Mouse (Mus musculus): ENCODE measurements at regions not wholly inside any gene's neighbourhood (a gene's known extent, or its start where the extent isn't known, plus 50 kb on each side); places are given as distances from the start of the nearest gene placed in this dataset.

DNA sequence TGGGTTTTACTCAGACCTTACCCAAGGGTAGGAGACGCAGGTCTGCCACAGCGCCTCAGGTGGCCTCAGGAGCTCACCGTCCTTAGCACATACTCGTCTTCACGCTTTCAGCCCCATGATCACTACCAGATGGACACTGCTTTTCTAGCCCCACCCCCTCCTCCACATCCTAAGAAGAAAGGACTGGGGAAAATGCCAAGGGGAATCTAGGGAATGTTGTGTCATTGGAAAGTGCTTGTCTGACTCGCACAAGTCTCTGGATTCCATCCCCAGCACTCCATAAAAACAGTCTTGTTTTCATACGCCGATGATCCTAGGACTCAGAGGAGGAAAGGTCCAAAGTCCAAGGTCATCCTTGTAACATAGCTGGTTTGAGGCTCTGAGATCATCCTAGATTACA is 192.4 kb upstream of the Noct start:
- no peaks in the 10 kb centered on the region for H3K36me3 ChIP-seq (ENCODE audit: control insufficient read depth in 1 of 2, insufficient read depth in 2 of 2, low read length in 2 of 2)
- no peak for TF ChIP-seq SMC3 (IDR thresholded peaks at IDR 0.05; ENCODE audit: low read depth, low read length)
- no peak for TF ChIP-seq NRF1 (IDR thresholded peaks at IDR 0.05; ENCODE audit: insufficient read depth, low read depth, low read length, poor library complexity, severe bottlenecking)
- H3K27ac ChIP-seq (ENCODE audit: control insufficient read depth, low read depth, low read length) = no peak overlapping the region
- H3K9ac ChIP-seq (ENCODE audit: control insufficient read depth, low read depth, low read length, poor library complexity, severe bottlenecking) = no peak overlapping the region
- no peak for DNase-seq (ENCODE audit: low read depth, low spot score)
- H3K4me1 ChIP-seq (ENCODE audit: control insufficient read depth in 1 of 2, insufficient read depth in 2 of 2, low read length in 2 of 2) = no peaks in the 10 kb centered on the region
- no peaks in the 10 kb centered on the region for H3K27me3 ChIP-seq (ENCODE audit: control insufficient read depth in 1 of 2, insufficient read depth in 2 of 2, low read length in 2 of 2)
- no peaks in the 10 kb centered on the region for H3K79me2 ChIP-seq (ENCODE audit: control insufficient read depth, insufficient read depth, low read length, poor library complexity)
- H3K4me3 ChIP-seq (ENCODE audit: control insufficient read depth in 1 of 2, insufficient read depth in 1 of 2, low read depth in 2 of 2, low read length in 2 of 2) = no peak overlapping the region
- H3K9me3 ChIP-seq (replicated peaks; ENCODE audit: insufficient read depth, low read length) = no peaks in the 10 kb centered on the region

DNA sequence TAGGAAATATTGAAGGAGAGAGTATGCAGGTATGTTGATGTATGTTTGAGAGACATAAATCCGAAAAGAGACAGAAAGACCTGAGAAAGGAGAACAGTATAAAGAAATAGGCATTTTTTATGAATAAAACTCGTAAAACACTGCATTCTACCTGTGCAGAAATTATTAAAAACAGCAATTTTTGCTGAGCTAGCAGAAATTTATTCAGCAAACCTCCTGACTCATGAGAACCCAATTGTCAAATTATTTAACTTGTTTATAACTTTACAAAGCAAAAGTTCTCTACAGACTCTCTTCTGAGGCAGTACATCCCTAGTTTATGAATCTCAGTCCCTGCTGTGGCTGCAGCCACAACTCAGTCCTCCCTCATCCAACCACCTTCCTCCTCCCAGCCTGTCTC is 191.0 kb upstream of the Noct start:
- Histone ChIP-seq H3K9me3 (replicated peaks; ENCODE audit: insufficient read depth, low read length) (no peaks in the 10 kb centered on the region), H3K36me3 (ENCODE audit: control insufficient read depth in 1 of 2, insufficient read depth in 2 of 2, low read length in 2 of 2) (no peaks in the 10 kb centered on the region), H3K9ac (ENCODE audit: control insufficient read depth, low read depth, low read length, poor library complexity, severe bottlenecking) (no peak overlapping the region), H3K4me1 (ENCODE audit: control insufficient read depth in 1 of 2, insufficient read depth in 2 of 2, low read length in 2 of 2) (no peaks in the 10 kb centered on the region), H3K27me3 (ENCODE audit: control insufficient read depth in 1 of 2, insufficient read depth in 2 of 2, low read length in 2 of 2) (no peaks in the 10 kb centered on the region), H3K27ac (ENCODE audit: control insufficient read depth, low read depth, low read length) (no peak overlapping the region), H3K79me2 (ENCODE audit: control insufficient read depth, insufficient read depth, low read length, poor library complexity) (no peaks in the 10 kb centered on the region), H3K4me3 (ENCODE audit: control insufficient read depth in 1 of 2, insufficient read depth in 1 of 2, low read depth in 2 of 2, low read length in 2 of 2) (no peak overlapping the region)
- TF ChIP-seq MAFK (IDR thresholded peaks at IDR 0.05; ENCODE audit: borderline replicate concordance, low read depth, low read length) = peak; percentile 85
- TF ChIP-seq NRF1 (IDR thresholded peaks at IDR 0.05; ENCODE audit: insufficient read depth, low read depth, low read length, poor library complexity, severe bottlenecking) = no peak
- DNase-seq (ENCODE audit: low read depth, low spot score) = no peak

- TF ChIP-seq ZMIZ1 (IDR thresholded peaks at IDR 0.05; ENCODE audit: low read depth, low read length) = no peak
- no peak for TF ChIP-seq GABPA (IDR thresholded peaks at IDR 0.05; ENCODE audit: low read depth, low read length)
- TF ChIP-seq POLR2AphosphoS2 (IDR thresholded peaks at IDR 0.05; ENCODE audit: low read length) = no peak
- no peak for TF ChIP-seq SMC3 (IDR thresholded peaks at IDR 0.05; ENCODE audit: low read depth, low read length)
- no peak for TF ChIP-seq RAD21 (IDR thresholded peaks at IDR 0.05; ENCODE audit: low read depth, low read length)
- TF ChIP-seq SIN3A (IDR thresholded peaks at IDR 0.05; ENCODE audit: low read length) = no peak
- TF ChIP-seq NELFE (IDR thresholded peaks at IDR 0.05; ENCODE audit: low read depth, low read length) = no peak
- no peak for TF ChIP-seq BHLHE40 (IDR thresholded peaks at IDR 0.05; ENCODE audit: borderline replicate concordance, low read depth, low read length)
- TF ChIP-seq ZNF384 (IDR thresholded peaks at IDR 0.05; ENCODE audit: low read depth, low read length) = no peak
- no peak for TF ChIP-seq POLR2AphosphoS5 (IDR thresholded peaks at IDR 0.05; ENCODE audit: borderline replicate concordance, low read depth, low read length)
- no peak for TF ChIP-seq RCOR1 (IDR thresholded peaks at IDR 0.05; ENCODE audit: low read depth, low read length)
- no peak for TF ChIP-seq ELF1 (IDR thresholded peaks at IDR 0.05; ENCODE audit: low read depth, low read length)
- TF ChIP-seq TAL1 (IDR thresholded peaks at IDR 0.05; ENCODE audit: low read length) = no peak
- no peak for TF ChIP-seq KAT2A (conservative IDR thresholded peaks at IDR 0.05; ENCODE audit: low read depth, low read length)
- Histone ChIP-seq H3K27ac (ENCODE audit: control insufficient read depth, low read depth, low read length) (no peak overlapping the region), H3K4me3 (ENCODE audit: control insufficient read depth in 1 of 2, insufficient read depth in 1 of 2, low read depth in 2 of 2, low read length in 2 of 2) (no peak overlapping the region), H3K79me2 (ENCODE audit: control insufficient read depth, insufficient read depth, low read length, poor library complexity) (no peaks in the 10 kb centered on the region), H3K27me3 (ENCODE audit: control insufficient read depth in 1 of 2, insufficient read depth in 2 of 2, low read length in 2 of 2) (no peaks in the 10 kb centered on the region), H3K36me3 (ENCODE audit: control insufficient read depth in 1 of 2, insufficient read depth in 2 of 2, low read length in 2 of 2) (no peaks in the 10 kb centered on the region), H3K4me1 (ENCODE audit: control insufficient read depth in 1 of 2, insufficient read depth in 2 of 2, low read length in 2 of 2) (no peaks in the 10 kb centered on the region), H3K9me3 (replicated peaks; ENCODE audit: insufficient read depth, low read length) (no peaks in the 10 kb centered on the region), H3K9ac (ENCODE audit: control insufficient read depth, low read depth, low read length, poor library complexity, severe bottlenecking) (no peak overlapping the region)
- no peak for DNase-seq (ENCODE audit: low read depth, low spot score)
Measured at GRCm38 (mm10) chr3:51036700-51037306, 187.4 kb upstream of the Noct start.

Measured in MEL (cell line).